Mouse (Mus musculus): Measurements from ENCODE around the gene Arhgap4. TPM values are rescaled to one million over a fixed set of nuclear protein-coding genes. Genes with fewer than 3 reads are reported as not detected.

Gene Arhgap4
- polyA plus RNA-seq, 1 experiment from 2014 or later: 3.0 TPM

GRCm38 (mm10) chrX:73895719-73896118, 26.0 kb downstream of the Arhgap4 start, which contains the start of gene L1cam:
TSS of gene L1cam (minus strand) at chrX:73896105.
- peak; percentile 45 for DNase-seq (ENCODE audit: low spot score)
- Histone ChIP-seq H3K27me3 (ENCODE audit: control insufficient read depth, insufficient read depth, low read length) (no peaks in the 10 kb centered on the region), H3K4me1 (replicated peaks; ENCODE audit: control insufficient read depth, insufficient read depth, low read length) (no peaks in the 10 kb centered on the region), H3K9ac (no peak within 1 kb of the TSS), H3K36me3 (replicated peaks; ENCODE audit: control insufficient read depth, insufficient read depth) (no peaks in the 10 kb centered on the region), H3K4me2 (replicated peaks) (no peak within 1 kb of the TSS), H3K9me3 (ENCODE audit: control insufficient read depth, low read length) (no peaks in the 10 kb centered on the region), H3K4me3 (replicated peaks; ENCODE audit: low read length) (no peak within 1 kb of the TSS), H3K27ac (no peak within 1 kb of the TSS)
- 28% methylated on average over 2 of the region's 2 CpGs for WGBS
- no peak for ATAC-seq (ENCODE audit: low FRiP score)

GRCm38 (mm10) chrX:73892833-73893232, 28.8 kb downstream of the Arhgap4 start:
- no peak for ATAC-seq (ENCODE audit: low FRiP score)

GRCm38 (mm10) chrX:73891551-73892152, 30.0 kb downstream of the Arhgap4 start, which contains the start of gene Avpr2:
TSS of gene Avpr2 (plus strand) at chrX:73892102.
- Histone ChIP-seq H3K36me3 (replicated peaks; ENCODE audit: control insufficient read depth, insufficient read depth) (no peaks in the 10 kb centered on the region), H3K9ac (no peak within 1 kb of the TSS), H3K27me3 (ENCODE audit: control insufficient read depth, insufficient read depth, low read length) (no peaks in the 10 kb centered on the region), H3K4me2 (replicated peaks) (no peak within 1 kb of the TSS), H3K4me1 (replicated peaks; ENCODE audit: control insufficient read depth, insufficient read depth, low read length) (no peaks in the 10 kb centered on the region), H3K27ac (no peak within 1 kb of the TSS), H3K4me3 (replicated peaks; ENCODE audit: low read length) (no peak within 1 kb of the TSS), H3K9me3 (ENCODE audit: control insufficient read depth, low read length) (no peaks in the 10 kb centered on the region)
- 83% methylated on average over 6 of the region's 6 CpGs for WGBS
- no peak for ATAC-seq (ENCODE audit: low FRiP score)
- DNase-seq (ENCODE audit: low spot score): no peak

More at GRCm38 (mm10) chrX:73892833-73893232, 28.8 kb downstream of the Arhgap4 start:
- no peak overlapping the region for H3K4me2 ChIP-seq (replicated peaks)
- 89% methylated on average over 14 of the region's 14 CpGs for WGBS
- H3K9ac ChIP-seq: no peak overlapping the region
- no peaks in the 10 kb centered on the region for H3K9me3 ChIP-seq (ENCODE audit: control insufficient read depth, low read length)
- H3K4me3 ChIP-seq (replicated peaks; ENCODE audit: low read length): no peak overlapping the region
- H3K27me3 ChIP-seq (ENCODE audit: control insufficient read depth, insufficient read depth, low read length): no peaks in the 10 kb centered on the region
- no peaks in the 10 kb centered on the region for H3K36me3 ChIP-seq (replicated peaks; ENCODE audit: control insufficient read depth, insufficient read depth)
- no peak for DNase-seq (ENCODE audit: low spot score)
- no peaks in the 10 kb centered on the region for H3K4me1 ChIP-seq (replicated peaks; ENCODE audit: control insufficient read depth, insufficient read depth, low read length)
- H3K27ac ChIP-seq: no peak overlapping the region

- DNase-seq (ENCODE audit: low spot score) (no peak), ATAC-seq (ENCODE audit: low FRiP score) (peak; percentile 34)
- Histone ChIP-seq H3K36me3 (replicated peaks; ENCODE audit: control insufficient read depth, insufficient read depth) (no peaks in the 10 kb centered on the region), H3K27me3 (ENCODE audit: control insufficient read depth, insufficient read depth, low read length) (no peaks in the 10 kb centered on the region), H3K4me2 (replicated peaks) (peak overlapping the region; percentile 63), H3K9ac (peak overlapping the region; percentile 80), H3K4me1 (replicated peaks; ENCODE audit: control insufficient read depth, insufficient read depth, low read length) (peaks cover 8% of the 10 kb centered on the region; the same call in 1 of the 2 replicates), H3K27ac (peak overlapping the region; percentile 79; the same call in 1 of the 2 replicates), H3K4me3 (replicated peaks; ENCODE audit: low read length) (peak overlapping the region; percentile 56; the same call in 1 of the 2 replicates), H3K9me3 (ENCODE audit: control insufficient read depth, low read length) (no peaks in the 10 kb centered on the region)
- WGBS: 18% methylated on average over 6 of the region's 6 CpGs
Measured at GRCm38 (mm10) chrX:73881463-73881862, 40.2 kb downstream of the Arhgap4 start.

GRCm38 (mm10) chrX:73881036-73881427, 40.6 kb downstream of the Arhgap4 start:
- Histone ChIP-seq H3K4me3 (replicated peaks; ENCODE audit: low read length) (peak overlapping the region; percentile 56), H3K9ac (peak overlapping the region; percentile 80), H3K4me2 (replicated peaks) (peak overlapping the region; percentile 63), H3K27me3 (ENCODE audit: control insufficient read depth, insufficient read depth, low read length) (no peaks in the 10 kb centered on the region), H3K36me3 (replicated peaks; ENCODE audit: control insufficient read depth, insufficient read depth) (no peaks in the 10 kb centered on the region), H3K4me1 (replicated peaks; ENCODE audit: control insufficient read depth, insufficient read depth, low read length) (peaks cover 12% of the 10 kb centered on the region; the same call in 1 of the 2 replicates), H3K27ac (peak overlapping the region; percentile 79), H3K9me3 (ENCODE audit: control insufficient read depth, low read length) (no peaks in the 10 kb centered on the region)
- ATAC-seq (ENCODE audit: low FRiP score): peak; percentile 42
- 18% methylated on average over 16 of the region's 16 CpGs for WGBS
- peak; percentile 25 for DNase-seq (ENCODE audit: low spot score)

- no peaks in the 10 kb centered on the region for H3K9me3 ChIP-seq (ENCODE audit: control insufficient read depth, low read length)
- H3K27me3 ChIP-seq (ENCODE audit: control insufficient read depth, insufficient read depth, low read length): no peaks in the 10 kb centered on the region
- H3K9ac ChIP-seq: peak overlapping the region; percentile 80
- DNase-seq (ENCODE audit: low spot score) (peak; percentile 53), ATAC-seq (ENCODE audit: low FRiP score) (peak; percentile 71)
- H3K36me3 ChIP-seq (replicated peaks; ENCODE audit: control insufficient read depth, insufficient read depth): no peaks in the 10 kb centered on the region
- H3K4me2 ChIP-seq (replicated peaks): peak overlapping the region; percentile 63
- H3K27ac ChIP-seq: peak overlapping the region; percentile 79
- 21% methylated on average over 39 of the region's 48 CpGs for WGBS
- H3K4me3 ChIP-seq (replicated peaks; ENCODE audit: low read length): peak overlapping the region; percentile 56
- peaks cover 18% of the 10 kb centered on the region; the same call in 1 of the 2 replicates for H3K4me1 ChIP-seq (replicated peaks; ENCODE audit: control insufficient read depth, insufficient read depth, low read length)
Measured at GRCm38 (mm10) chrX:73880194-73881035, 41.3 kb downstream of the Arhgap4 start.

GRCm38 (mm10) chrX:73877014-73877413, 44.7 kb downstream of the Arhgap4 start:
- H3K36me3 ChIP-seq (replicated peaks; ENCODE audit: control insufficient read depth, insufficient read depth): no peaks in the 10 kb centered on the region
- H3K4me3 ChIP-seq (replicated peaks; ENCODE audit: low read length): no peak overlapping the region
- peak overlapping the region; percentile 40 for H3K4me2 ChIP-seq (replicated peaks)
- 77% methylated on average over 1 of the region's 1 CpGs for WGBS
- peaks cover 19% of the 10 kb centered on the region; the same call in 1 of the 2 replicates for H3K4me1 ChIP-seq (replicated peaks; ENCODE audit: control insufficient read depth, insufficient read depth, low read length)
- H3K27me3 ChIP-seq (ENCODE audit: control insufficient read depth, insufficient read depth, low read length): no peaks in the 10 kb centered on the region
- H3K9ac ChIP-seq: no peak overlapping the region
- ATAC-seq (ENCODE audit: low FRiP score): no peak
- no peak overlapping the region for H3K27ac ChIP-seq
- H3K9me3 ChIP-seq (ENCODE audit: control insufficient read depth, low read length): no peaks in the 10 kb centered on the region
- no peak for DNase-seq (ENCODE audit: low spot score)

- DNase-seq (ENCODE audit: low spot score) (no peak), ATAC-seq (ENCODE audit: low FRiP score) (no peak)
- Histone ChIP-seq H3K9ac (no peak overlapping the region), H3K4me3 (replicated peaks; ENCODE audit: low read length) (no peak overlapping the region), H3K9me3 (ENCODE audit: control insufficient read depth, low read length) (no peaks in the 10 kb centered on the region), H3K27ac (no peak overlapping the region), H3K4me2 (replicated peaks) (peak overlapping the region; percentile 40), H3K36me3 (replicated peaks; ENCODE audit: control insufficient read depth, insufficient read depth) (no peaks in the 10 kb centered on the region), H3K27me3 (ENCODE audit: control insufficient read depth, insufficient read depth, low read length) (no peaks in the 10 kb centered on the region), H3K4me1 (replicated peaks; ENCODE audit: control insufficient read depth, insufficient read depth, low read length) (peaks cover 18% of the 10 kb centered on the region; the same call in 1 of the 2 replicates)
- WGBS: 63% methylated on average over 2 of the region's 2 CpGs
Measured at GRCm38 (mm10) chrX:73875881-73876280, 45.8 kb downstream of the Arhgap4 start.

- Histone ChIP-seq H3K4me2 (replicated peaks) (no peak overlapping the region), H3K9me3 (ENCODE audit: control insufficient read depth, low read length) (no peaks in the 10 kb centered on the region), H3K9ac (no peak overlapping the region), H3K27me3 (ENCODE audit: control insufficient read depth, insufficient read depth, low read length) (no peaks in the 10 kb centered on the region), H3K27ac (no peak overlapping the region), H3K4me3 (replicated peaks; ENCODE audit: low read length) (no peak overlapping the region), H3K36me3 (replicated peaks; ENCODE audit: control insufficient read depth, insufficient read depth) (no peaks in the 10 kb centered on the region; the same call in 1 of the 2 replicates), H3K4me1 (replicated peaks; ENCODE audit: control insufficient read depth, insufficient read depth, low read length) (peaks cover 18% of the 10 kb centered on the region; the same call in 1 of the 2 replicates)
- 68% methylated on average over 1 of the region's 1 CpGs for WGBS
- no peak for DNase-seq (ENCODE audit: low spot score)
- ATAC-seq (ENCODE audit: low FRiP score): no peak
Measured at GRCm38 (mm10) chrX:73871956-73872355, 49.7 kb downstream of the Arhgap4 start.
